Mouse (Mus musculus): ENCODE data around the gene 2210011C24Rik. TPM values are rescaled to one million over a fixed set of nuclear protein-coding genes. Genes with fewer than 3 reads are reported as not detected.
"Not testable (repeated sequence)": the region's sequence is repeated elsewhere in the genome, so short reads cannot be mapped to it uniquely, and the experiment has no call there.

2210011C24Rik gene
- total RNA-seq, 4 experiments from 2014 or later, result 1.6 to 4.0 (median 3.2) TPM

GRCm38 (mm10) chr8:83995973-83996372 is 16.0 kb downstream of the 2210011C24Rik start:
- DNase-seq (ENCODE audit: low spot score), result no peak

DNA sequence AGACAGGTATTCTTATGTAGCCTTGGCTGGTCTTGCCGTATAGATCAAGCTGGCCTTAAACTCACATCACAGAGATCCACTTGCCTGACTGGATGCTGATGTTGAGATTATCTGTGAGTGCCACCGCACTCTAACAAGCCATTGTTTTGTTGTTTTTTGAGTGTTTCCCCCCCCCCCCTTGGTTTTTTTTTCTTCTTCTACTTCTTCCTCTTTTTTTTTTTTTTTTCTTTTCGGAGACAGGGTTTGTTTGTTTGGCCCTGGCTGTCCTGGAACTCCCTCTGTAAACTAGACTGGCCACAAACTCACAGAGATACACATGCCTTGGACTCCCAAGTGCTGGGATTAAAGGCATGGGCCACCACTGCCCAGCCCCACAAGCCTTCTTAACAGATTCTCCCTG is 17.9 kb downstream of the 2210011C24Rik start:
- DNase-seq (ENCODE audit: low spot score), result no peak

- no peak for DNase-seq (ENCODE audit: low spot score)
Measured at GRCm38 (mm10) chr8:83992488-83992887, 19.5 kb downstream of the 2210011C24Rik start.

DNA sequence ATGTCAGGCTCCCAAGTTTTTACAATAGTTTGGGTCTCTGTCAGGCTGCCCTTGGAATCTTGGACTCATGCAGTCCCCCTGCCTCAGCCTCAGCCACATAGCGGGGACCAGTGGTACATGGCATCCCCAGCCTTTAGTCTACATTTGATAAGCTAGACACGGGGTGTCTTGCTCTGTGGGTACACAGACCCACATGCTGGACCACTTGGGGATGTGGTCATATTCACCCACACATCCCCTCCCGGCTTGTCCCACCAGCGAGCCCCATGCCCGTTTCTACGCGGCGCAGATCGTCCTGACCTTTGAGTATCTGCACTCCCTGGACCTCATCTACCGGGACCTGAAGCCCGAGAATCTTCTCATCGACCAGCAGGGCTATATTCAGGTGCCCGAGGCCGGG is 21.8 kb downstream of the 2210011C24Rik start:
- DNase-seq (ENCODE audit: low spot score), result no peak

DNA sequence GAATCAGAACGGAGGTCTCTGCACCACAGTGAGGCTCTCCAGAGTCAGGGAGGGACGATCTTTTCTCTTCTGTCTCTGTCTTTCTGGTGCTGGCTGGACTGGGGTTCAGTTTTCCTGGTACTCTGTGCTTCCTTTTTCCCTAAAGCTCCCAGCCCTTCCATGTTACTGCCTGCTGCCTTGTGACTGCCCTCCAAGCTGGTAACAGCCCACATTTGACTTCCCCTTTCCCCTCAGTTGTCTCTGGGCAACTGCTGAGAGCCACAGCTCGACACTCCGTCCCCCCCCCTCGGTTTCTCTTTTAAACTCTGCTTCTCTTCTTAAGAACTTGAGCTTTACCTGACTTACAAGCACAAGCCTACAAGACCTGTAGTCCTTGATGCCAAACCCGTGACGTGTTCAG is 22.7 kb downstream of the 2210011C24Rik start:
- DNase-seq (ENCODE audit: low spot score), result no peak

- not testable (repeated sequence) for DNase-seq (ENCODE audit: low spot score)
Measured at GRCm38 (mm10) chr8:83983222-83983621, 28.7 kb downstream of the 2210011C24Rik start.

DNA sequence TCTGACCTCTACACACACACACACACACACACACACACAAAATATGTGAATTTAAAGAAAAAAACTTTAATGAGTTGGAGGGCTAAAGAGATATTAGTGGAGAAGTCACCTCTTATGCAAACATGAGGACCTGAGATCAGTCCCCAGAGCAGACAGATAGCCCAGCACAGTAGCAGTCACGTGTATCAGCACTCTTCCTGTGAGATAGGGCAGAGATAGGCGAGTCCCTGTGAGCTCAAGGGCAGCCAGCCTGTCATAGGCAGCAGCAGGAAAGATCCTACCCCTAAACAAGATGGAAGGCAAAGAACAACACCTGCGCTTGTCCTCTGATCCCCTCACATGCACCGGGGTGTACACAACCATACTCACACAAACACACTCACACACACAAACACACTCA is 29.5 kb downstream of the 2210011C24Rik start:
- DNase-seq (ENCODE audit: low spot score), result no peak

DNA sequence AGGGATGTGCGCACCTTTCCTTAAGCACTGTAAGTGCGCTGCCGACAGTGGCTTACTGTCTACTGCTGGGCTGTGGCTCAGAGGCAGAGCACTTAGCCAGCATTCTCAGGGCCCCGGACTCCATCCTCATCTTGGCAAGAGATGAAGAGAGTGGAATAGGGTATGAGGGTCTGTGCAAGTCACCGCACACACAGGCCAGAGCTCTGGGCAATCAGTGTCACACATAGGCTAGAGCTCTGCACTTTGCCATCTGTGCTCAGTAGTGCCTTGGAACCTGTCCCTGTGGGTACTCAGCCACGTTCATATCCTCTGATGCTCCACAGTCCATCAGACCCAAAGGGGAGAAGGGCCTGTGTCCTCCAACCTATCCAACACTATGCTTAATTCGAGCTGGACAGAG is 30.4 kb downstream of the 2210011C24Rik start:
- DNase-seq (ENCODE audit: low spot score), result no peak

DNA sequence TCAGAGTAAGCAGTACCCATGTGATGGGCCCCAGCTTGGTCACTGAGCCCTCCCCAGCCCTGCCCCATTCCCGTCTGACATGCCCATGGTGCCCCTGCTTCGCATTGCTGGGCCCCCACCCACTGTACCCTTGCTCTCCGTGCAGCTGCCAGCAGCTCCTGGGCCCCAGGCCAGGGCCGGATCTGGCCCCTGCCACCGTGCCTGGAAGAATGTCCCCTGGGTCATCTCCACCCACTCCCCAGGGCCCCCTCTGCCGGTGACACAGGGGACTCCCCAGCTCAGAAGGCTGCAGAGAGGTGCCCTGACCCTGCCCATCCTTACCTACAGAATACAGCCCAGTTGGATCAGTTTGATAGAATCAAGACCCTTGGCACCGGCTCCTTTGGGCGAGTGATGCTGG is 31.1 kb downstream of the 2210011C24Rik start:
- no peak for DNase-seq (ENCODE audit: low spot score)

DNA sequence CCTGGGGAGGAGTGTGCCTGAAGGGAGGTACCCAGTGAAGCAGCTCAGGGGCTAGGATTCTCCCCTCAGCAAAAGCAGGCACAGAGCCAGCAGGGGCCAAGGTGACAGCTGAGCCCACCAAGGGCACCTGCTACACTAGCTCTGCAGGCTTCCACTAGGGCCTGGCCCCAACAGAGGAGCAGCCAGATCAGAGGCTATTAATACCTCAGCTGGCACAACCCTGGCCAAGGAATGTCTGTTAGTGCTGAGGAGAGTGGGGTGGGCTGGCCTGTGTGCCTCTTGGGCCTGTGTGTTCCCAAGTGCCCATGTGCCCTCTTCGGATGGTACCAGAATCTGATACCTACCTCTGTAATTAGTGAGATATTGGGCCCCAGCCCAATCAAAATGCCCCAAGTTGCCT is 31.7 kb downstream of the 2210011C24Rik start:
- peak; percentile 58 for DNase-seq (ENCODE audit: low spot score)

DNA sequence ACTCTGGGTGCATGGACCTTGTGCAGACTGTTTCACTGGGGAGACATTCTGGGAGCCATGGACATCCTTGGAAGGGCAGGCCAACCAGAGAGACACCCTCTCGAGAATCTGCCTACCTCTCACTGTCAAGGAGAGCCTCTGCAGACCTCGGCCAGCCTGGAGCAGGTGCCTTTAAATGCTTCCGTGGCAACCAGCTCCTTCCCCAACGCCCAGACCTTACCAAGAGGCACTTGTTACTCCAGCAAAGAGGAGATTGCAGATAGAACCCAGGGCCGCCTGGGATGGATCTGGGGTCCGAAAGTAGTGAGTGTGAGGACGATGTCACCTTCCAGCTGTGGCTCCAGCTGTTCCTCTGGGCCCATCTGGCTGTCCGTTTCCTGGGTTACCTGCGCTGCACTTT is 33.8 kb downstream of the 2210011C24Rik start:
- no peak for DNase-seq (ENCODE audit: low spot score)

DNA sequence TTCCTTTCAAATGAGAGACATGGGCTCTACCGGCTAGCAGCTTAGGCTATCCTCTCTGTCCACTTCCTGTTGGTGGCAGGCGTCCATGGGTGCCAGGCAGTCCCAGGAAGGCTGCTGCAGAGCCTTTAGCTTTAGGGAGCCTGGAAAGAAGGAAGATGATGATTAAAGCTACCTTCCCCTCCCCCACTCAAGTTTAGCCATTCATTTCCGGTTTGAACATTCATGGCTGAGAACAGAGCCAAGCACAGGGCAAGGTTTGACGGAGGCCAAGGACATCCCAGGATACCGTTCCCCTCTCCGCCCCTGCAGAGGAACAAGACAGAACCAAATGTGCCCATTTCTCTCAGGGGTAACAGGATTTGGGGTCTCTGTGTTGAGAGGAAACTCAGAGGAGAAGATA is 34.3 kb downstream of the 2210011C24Rik start:
- DNase-seq (ENCODE audit: low spot score), result no peak

DNA sequence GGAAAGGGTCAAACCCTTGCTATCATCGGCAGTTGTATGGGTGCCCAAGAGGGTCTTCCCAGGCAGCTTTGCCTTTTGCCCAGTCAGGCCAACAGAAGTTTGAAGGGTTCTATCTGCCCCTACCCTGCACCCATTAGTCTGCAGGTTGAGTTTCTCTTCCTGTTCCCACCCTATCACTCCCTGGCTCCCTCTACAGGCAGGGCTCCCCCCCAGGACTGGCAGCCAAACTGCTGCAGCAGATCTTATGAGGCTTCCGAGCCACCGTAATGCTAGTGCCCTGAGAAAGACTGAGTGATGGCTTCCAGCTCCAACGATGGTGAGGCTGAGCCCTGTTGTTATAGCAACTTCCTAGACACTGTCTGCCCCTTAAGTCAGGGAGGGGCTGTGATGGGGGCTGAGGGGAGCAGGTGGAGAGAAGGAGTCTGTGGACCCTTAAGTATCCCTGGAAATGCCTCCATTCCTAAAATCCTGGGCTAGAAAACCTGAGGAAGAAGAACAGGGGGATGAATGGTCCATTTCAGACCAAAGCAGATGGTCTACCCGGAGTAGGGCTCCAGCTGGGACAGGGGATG is 35.1 kb downstream of the 2210011C24Rik start:
- no peak for DNase-seq (ENCODE audit: low spot score)

GRCm38 (mm10) chr8:83976101-83976630 is 35.8 kb downstream of the 2210011C24Rik start:
- DNase-seq (ENCODE audit: low spot score), result no peak

DNA sequence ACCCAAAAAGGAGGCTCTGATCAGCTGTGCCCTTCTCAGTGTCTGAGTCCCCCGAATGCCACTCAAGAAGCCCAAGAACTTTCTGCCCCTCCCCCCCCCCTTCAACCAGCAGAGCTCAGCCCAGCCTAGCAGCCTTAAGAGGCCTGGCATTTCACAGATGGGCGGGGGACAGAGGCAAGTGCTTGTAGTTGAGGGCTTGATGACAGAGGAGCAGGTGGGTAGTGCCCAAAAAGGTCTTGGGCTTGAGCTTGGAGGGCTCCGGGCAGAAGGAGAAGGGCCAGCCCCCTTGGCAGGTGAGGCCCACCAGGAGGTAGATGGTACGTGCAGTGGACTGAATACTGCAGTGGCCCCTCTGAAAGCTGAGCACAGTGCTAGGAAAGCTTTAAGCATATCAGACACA is 37.5 kb downstream of the 2210011C24Rik start:
- DNase-seq (ENCODE audit: low spot score), result no peak

DNA sequence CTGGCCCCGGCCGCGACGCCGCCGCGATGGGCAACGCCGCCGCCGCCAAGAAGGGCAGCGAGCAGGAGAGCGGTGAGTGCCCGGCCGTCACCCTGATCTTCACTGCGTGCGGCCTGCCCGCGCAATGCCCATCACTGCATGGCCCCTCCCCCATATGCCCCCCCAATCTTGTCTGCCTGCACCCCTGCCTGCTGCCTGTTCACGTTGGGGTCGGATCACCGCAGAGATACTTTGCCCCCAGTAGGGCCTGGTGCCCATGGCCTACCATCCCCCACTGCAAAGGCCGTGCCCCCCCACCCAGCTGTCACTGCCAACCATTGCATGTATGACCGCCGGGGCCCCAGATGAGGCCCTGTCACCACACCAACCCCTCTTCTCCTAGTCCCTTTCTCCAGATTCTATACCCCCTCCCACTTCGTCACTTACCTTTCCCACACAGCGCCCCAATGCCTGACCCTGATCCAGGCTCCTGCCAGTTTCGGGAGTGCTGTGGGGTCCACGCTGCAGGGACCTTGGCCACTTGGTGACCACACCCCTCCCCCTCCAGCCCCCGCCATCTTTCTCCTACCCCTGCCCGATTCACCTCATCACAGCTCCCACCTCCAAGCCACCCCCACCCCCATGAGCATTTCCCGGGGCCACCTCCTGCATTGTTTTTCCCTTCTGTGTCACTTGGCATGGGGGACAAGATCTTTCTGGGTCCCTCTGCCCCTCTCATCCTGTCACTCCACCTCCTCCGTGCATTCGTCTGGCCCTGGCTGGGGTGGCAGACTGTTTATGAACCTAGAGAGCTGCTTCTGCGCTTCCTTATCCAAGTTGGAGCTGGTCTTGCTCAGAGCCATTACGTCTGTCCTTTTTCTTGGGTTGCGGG is 38.6 kb downstream of the 2210011C24Rik start:
- no peak for DNase-seq (ENCODE audit: low spot score)

- peak; percentile 99 for DNase-seq (ENCODE audit: low spot score)
Measured at GRCm38 (mm10) chr8:83972150-83973120, 39.5 kb downstream of the 2210011C24Rik start, which contains the start of gene Prkaca. TSS of gene Prkaca (plus strand) at chr8:83972993.

DNA sequence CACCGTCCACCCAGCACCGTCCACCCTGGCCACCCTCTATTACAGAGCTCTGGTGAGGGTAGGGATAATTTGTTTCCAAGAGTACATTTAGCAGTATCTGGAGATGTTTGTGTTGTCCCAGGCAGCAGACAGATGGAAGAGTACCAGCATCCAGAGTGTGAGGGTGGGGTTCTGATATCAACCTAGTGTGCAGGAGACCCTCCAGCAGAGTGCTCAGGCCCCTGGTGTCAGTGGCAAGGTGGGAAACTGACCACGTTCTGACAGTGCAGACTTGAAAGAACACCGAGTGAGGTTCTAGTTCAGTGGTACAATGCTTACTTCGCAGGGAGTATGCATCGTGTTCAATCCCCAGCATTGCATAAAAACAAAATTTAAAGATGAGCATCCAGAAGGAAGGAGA is 40.3 kb downstream of the 2210011C24Rik start:
- no peak for DNase-seq (ENCODE audit: low spot score)

DNA sequence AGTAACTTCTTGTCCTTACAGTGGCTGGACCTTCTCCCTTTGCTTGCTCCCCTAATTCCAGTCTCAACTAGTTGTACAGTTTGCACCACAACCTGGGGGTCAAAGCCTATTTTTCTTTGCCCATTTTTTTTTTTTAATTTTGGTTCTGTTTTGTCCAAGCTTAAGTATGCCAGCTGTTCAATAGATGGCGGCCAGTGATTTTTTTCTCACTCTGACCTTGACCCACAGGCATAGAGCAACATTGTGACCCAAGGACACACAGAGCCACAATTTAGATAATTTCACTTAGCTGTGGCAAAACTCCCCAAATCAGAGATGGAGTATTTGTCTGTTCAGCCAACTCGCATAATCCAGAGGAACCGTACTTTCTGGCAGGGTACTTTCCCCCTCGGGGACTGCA is 40.9 kb downstream of the 2210011C24Rik start:
- DNase-seq (ENCODE audit: low spot score), result no peak

DNA sequence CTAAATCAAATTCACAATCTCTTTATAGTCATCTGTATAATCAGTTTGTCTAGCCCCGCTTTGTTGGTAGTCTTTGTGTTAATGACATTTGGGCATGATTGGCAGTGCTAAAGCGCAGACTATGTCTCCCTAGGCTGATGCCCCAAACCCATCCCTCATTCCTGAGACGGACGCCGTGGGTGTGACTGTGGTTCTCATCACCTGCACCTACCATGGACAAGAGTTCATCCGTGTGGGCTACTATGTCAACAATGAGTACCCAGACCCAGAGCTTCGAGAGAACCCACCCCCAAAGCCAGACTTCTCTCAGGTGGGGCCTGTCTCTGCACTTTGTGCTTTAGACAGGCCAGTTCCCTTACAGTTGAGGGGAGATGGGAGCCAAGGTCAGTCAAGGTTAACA is 44.3 kb downstream of the 2210011C24Rik start:
- no peak for DNase-seq (ENCODE audit: low spot score)

DNA sequence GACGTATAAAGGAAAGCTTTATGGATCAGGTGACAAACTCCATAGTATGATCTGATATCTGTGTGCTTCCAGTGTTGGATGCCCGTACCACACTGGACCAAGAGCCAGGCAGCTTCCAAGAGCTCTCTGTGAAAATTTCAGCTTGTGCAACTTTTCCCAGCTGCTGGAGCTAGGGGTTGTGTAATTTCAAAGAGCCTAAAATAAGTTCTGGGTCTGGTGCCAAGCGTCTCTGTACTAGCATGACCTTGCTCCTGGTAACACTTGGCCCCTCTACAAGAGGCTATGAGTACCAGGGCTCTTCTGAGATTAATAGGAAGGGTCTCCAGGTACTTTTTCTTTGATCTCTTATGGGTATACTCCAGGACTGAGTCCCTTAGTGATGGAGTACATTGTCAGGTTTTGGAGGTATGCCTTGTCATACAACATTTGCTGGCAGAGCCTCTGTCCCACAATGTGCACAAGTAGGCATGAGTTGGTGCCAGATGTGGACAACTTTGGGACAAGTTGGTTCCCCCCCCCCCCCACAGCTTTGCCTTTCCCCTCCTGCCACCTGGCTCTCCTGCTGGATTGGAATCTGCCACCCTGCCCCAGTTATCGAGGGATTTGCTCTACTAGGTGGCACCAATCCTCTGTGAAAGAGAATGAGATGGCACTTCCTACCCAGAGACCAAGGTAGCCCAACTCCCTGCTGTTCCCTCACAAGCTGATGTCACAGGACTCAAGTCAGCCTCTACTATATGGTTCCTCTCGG is 47.8 kb downstream of the 2210011C24Rik start:
- peak; percentile 65 for DNase-seq (ENCODE audit: low spot score)
